In the genomic region with DNA sequence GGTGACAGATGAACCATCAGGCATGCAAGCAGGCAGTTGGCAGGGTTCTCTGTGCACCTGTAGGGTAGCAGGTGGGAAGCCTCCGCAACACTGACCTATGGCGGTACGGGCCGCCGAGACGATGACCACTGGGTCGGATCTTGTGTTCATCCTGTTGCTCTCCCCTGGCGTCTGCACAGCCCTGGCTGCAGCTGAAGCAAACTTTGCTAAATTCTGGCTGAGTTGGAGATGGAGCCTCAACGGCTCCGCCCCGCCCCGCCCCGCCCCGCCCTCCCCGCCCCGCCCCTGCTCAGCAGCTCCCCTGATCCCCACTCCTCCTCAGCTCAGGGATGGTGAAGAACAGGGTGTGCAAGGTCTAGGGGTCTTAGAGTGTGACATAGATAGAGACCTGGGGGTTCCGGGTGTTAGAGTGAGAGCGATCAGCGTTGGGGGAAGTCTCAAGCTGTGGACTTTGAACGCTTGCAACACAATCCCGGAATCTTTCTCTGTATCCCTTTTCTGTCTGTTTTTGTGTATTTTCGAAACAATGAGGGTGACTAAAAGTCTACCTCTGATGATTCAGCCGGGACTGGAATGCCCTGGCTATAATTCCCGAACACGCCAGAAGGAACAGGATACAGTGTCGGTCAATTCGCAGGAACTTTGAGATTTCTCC, we compare ENCODE assay signal across 8 mouse cellular contexts. TPM values are rescaled to one million over a fixed set of nuclear protein-coding genes. Genes with fewer than 3 reads are reported as not detected.
DNase-seq lines count a peak whose midpoint lies in the region; ATAC-seq lines count a peak whose summit lies in the region.

A gene (minus strand): TSS at position 450 of the 655 bp plus-strand sequence.

- intact Hi-C loops in heart, postnatal 14 days (cut with DNase I): no loop called here

- peak within 1 kb of the TSS; percentile 44 for H3K9ac ChIP-seq in heart, embryonic 13.5 days
- no peak within 1 kb of the TSS for H3K9ac ChIP-seq in forebrain, embryonic 15.5 days (replicated peaks)
- no peak within 1 kb of the TSS for H3K9ac ChIP-seq in midbrain, embryonic 16.5 days (ENCODE audit: low read depth, low read length)

- peaks cover 25% of the 10 kb centered on the region for H3K36me3 ChIP-seq in heart, embryonic 13.5 days
- H3K36me3 ChIP-seq in forebrain, embryonic 15.5 days: peaks cover 28% of the 10 kb centered on the region
- peaks cover 17% of the 10 kb centered on the region; the same call in 1 of the 2 replicates for H3K36me3 ChIP-seq in midbrain, embryonic 16.5 days (ENCODE audit: control insufficient read depth, insufficient read depth, low read length)

- DNase-seq in heart, postnatal 14 days: no peak
- peak; percentile 48 to 55 for DNase-seq in cerebellum, adult 18-20 months
- DNase-seq in kidney, postnatal 14 days: peak; percentile 40
- DNase-seq in urinary bladder, postnatal 36 days (ENCODE audit: low spot score in 2 of 2): no peak
- no peak for DNase-seq in right cerebral cortex, postnatal 10 days (ENCODE audit: low spot score in 2 of 2)

- ATAC-seq in heart, embryonic 13.5 days (ENCODE audit: extremely low read depth, insufficient number of reproducible peaks, low FRiP score, low TSS enrichment): no peak; the same call in 1 of the 2 replicates
- ATAC-seq in forebrain, embryonic 15.5 days (replicated peaks): peak; percentile 64
- ATAC-seq in midbrain, embryonic 16.5 days: 0 out of 2 replicates have a peak, but pooled peaks have one; percentile 37

- H3K27me3 ChIP-seq in heart, embryonic 13.5 days (replicated peaks): no peaks in the 10 kb centered on the region
- H3K27me3 ChIP-seq in forebrain, embryonic 15.5 days: no peaks in the 10 kb centered on the region
- no peaks in the 10 kb centered on the region for H3K27me3 ChIP-seq in midbrain, embryonic 16.5 days (ENCODE audit: control insufficient read depth, insufficient read depth, low read depth, low read length)

- peaks cover 9% of the 10 kb centered on the region; the same call in 1 of the 2 replicates for H3K4me1 ChIP-seq in heart, embryonic 13.5 days
- H3K4me1 ChIP-seq in forebrain, embryonic 15.5 days: peaks cover 10% of the 10 kb centered on the region
- H3K4me1 ChIP-seq in midbrain, embryonic 16.5 days (ENCODE audit: control insufficient read depth, insufficient read depth, low read length): no peaks in the 10 kb centered on the region

- no peaks in the 10 kb centered on the region for H3K9me3 ChIP-seq in heart, embryonic 13.5 days
- H3K9me3 ChIP-seq in forebrain, embryonic 15.5 days: no peaks in the 10 kb centered on the region
- H3K9me3 ChIP-seq in midbrain, embryonic 16.5 days (replicated peaks; ENCODE audit: control insufficient read depth, low read length, poor library complexity, severe bottlenecking): no peaks in the 10 kb centered on the region

- no peak within 1 kb of the TSS for H3K27ac ChIP-seq in heart, embryonic 13.5 days (replicated peaks)
- H3K27ac ChIP-seq in forebrain, embryonic 15.5 days (replicated peaks): no peak within 1 kb of the TSS
- no peak within 1 kb of the TSS for H3K27ac ChIP-seq in midbrain, embryonic 16.5 days (ENCODE audit: low read length)

- H3K4me2 ChIP-seq in heart, embryonic 13.5 days: peak within 1 kb of the TSS; percentile 68
- H3K4me2 ChIP-seq in forebrain, embryonic 15.5 days (replicated peaks): peak within 1 kb of the TSS; percentile 42
- peak within 1 kb of the TSS; percentile 49 for H3K4me2 ChIP-seq in midbrain, embryonic 16.5 days (ENCODE audit: low read length)

- H3K4me3 ChIP-seq in heart, embryonic 13.5 days: peak within 1 kb of the TSS; percentile 42
- H3K4me3 ChIP-seq in forebrain, embryonic 15.5 days: peak within 1 kb of the TSS; percentile 17; the same call in 1 of the 2 replicates
- no peak within 1 kb of the TSS for H3K4me3 ChIP-seq in midbrain, embryonic 16.5 days (ENCODE audit: low read depth, low read length)

- 13% methylated on average over 27 of the region's 27 CpGs for WGBS in heart, embryonic 13.5 days
- WGBS in forebrain, embryonic 15.5 days: 13% methylated on average over 27 of the region's 27 CpGs
- WGBS in midbrain, embryonic 16.5 days: 15% methylated on average over 27 of the region's 27 CpGs

RNA-seq across cellular contexts. Expression of the gene that starts here (rescaled TPM):
- 0.13 and 0.47 TPM in 2 replicates for polyA plus RNA-seq in heart, embryonic 13.5 days (2015; fragmentation: Nextera tagmentation; extraction: Ambion mirVana)
- total RNA-seq in heart, postnatal 14 days (2021): under 1 TPM; 0.29 to 0.31 TPM
- 1.00 and 1.0 TPM in 2 replicates for polyA plus RNA-seq in forebrain, embryonic 15.5 days (2015; fragmentation: Nextera tagmentation; extraction: Ambion mirVana)
- polyA plus RNA-seq in midbrain, embryonic 16.5 days (2015; fragmentation: Nextera tagmentation; extraction: Ambion mirVana): 0.76 and 1.4 TPM in 2 replicates

Comparison
In these comparisons a context has a peak if more than half of its experiments do, and no peak if none do; other contexts are left out.
1. DNase-seq: peak in cerebellum, adult 18-20 months (2 of 2) and kidney, postnatal 14 days (single experiment); none in heart, postnatal 14 days (0 of 2), urinary bladder, postnatal 36 days (0 of 2) and right cerebral cortex, postnatal 10 days (0 of 2).
2. Peak in every context shown above with its lines, with median percentiles within 50 percentile points of each other: H3K4me2 ChIP-seq.